Mouse (Mus musculus) CH12.LX (cell line): Measurements from ENCODE around the gene Hhipl1.

ENCODE experiments used
- CHD2 ChIP-seq: IDR thresholded peaks from 2 replicates; pipeline ENCODE4 v1.6.1; 2011; ENCODE audit warnings: low read length, improper control_type of control experiment
- CTCF ChIP-seq, 2 experiments: IDR thresholded peaks in 1 of 2; conservative IDR thresholded peaks in 1 of 2; 2 replicates each; pipeline ENCODE4 v1.5.1; 2011 to 2012; ENCODE audit warnings: low read depth in 2 of 2, low read length in 2 of 2, improper control_type of control experiment in 1 of 2, inconsistent platforms in 1 of 2, mild to moderate bottlenecking in 1 of 2, moderate library complexity in 1 of 2
- HCFC1 ChIP-seq: IDR thresholded peaks from 2 replicates; pipeline ENCODE4 v1.6.1; 2012; ENCODE audit warnings: low read depth, mild to moderate bottlenecking, inconsistent platforms, low read length, improper control_type of control experiment
- POLR2AphosphoS2 ChIP-seq: IDR thresholded peaks from 2 replicates; pipeline ENCODE4 v1.6.1; 2011; ENCODE audit warnings: low read depth, low read length, improper control_type of control experiment

DNA sequence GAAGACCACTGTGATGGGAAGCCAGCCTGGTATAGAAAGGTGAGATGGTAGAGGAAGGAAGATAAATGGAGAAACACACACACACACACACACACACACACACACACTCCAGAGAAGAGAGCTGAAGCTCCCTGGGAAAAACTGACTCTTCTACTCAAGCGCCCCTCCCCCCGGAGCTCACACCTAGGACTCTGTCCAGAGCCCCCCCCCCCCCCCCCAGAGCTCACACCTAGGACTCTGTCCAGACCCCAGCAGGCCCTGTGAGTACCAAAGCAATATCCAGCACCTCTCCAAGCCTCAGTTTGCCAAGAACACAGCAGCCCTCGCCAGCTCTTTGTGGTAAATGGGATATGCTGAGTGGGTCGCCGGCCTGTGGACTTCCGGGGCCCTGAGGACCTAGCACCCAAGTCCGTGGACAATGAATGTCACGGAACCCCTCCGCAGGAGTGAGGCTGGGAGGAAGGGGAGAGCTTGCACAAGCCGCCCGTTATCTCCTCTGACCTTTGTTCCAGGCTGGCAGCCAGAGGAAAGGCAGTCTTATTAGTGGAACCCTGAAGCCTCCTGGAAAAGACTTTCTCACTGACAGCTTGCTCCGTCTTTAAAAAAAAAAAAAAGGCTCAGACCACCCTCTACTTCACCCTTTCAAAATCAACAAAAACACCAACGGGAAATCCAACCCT lies 35.7 kb upstream of the Hhipl1 start:
- TF ChIP-seq CHD2 (no peak), CTCF (conservative IDR thresholded peaks at IDR 0.05 in 1 of 2, IDR thresholded peaks at IDR 0.05 in 1 of 2; ENCODE audit: low read depth in 2 of 2, low read length in 2 of 2) (no peak), POLR2AphosphoS2 (no peak), HCFC1 (no peak)
